Mouse (Mus musculus): ENCODE results near the gene Gm49387.

The Gm49387 gene

GRCm38 (mm10) chr14:31531506-31532148, 109.1 kb downstream of the Gm49387 start:
- DNase-seq (ENCODE audit: low spot score in 2 of 2), result no peak

DNA sequence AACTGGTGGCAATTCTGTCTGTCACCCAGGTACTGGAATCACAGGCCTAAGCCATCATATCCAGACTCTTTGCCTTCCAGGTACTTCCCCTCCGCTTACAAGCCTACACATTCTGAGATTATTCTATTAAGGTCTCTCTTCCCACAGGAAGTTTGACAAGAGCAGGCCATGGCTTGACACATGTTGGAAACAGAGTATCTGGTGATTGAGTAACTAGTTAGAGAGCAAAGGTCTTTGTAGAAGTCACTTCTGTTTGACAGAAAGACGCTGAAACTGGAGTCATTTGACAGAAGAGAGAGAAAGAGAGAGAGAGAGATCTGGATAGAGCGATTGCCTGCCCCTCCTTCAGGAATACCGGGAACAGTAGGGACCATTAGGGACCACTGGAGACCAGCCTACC, 109.8 kb downstream of the Gm49387 start:
- DNase-seq (ENCODE audit: low spot score in 2 of 2), result no peak

DNA sequence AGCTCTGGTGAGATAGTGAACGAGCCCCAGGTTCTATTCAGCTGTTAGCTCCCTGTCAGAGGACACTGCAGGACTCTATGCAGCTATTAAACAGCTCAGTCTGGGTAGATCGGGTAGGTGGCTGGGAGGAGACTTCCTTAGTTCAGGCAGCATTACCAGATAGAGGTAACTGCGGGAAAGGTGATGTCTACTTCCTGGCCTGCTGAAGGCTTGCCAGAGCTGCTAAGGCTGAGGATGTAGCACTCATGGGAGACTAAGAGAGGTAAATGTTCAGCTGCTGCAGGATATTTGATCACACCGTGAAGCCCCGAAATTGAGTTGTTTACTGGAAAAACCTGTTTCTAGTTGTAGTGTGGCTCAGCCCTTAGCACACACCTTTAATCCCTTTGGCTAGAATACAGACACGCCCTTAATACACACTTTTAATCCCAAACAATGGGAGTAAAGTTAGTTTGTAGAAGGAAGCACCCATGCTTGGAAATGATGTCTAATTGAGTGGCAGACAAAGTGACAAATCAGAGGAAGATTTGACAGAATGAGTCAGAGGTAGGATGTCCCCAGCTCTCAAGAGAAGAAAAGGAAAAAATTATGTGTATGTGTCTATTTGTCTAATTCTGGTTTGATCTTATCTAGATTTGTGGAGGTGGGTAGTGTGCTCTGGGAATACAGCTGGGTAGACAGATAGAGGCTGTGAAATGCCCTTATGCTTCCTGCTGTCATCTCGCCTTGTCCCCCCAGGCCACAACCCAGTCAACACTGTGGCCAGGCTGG, 115.5 kb downstream of the Gm49387 start:
- no peak for DNase-seq (ENCODE audit: low spot score in 2 of 2)

- DNase-seq (ENCODE audit: low spot score in 2 of 2), result no peak
Measured at GRCm38 (mm10) chr14:31521318-31521717, 119.4 kb downstream of the Gm49387 start.

DNA sequence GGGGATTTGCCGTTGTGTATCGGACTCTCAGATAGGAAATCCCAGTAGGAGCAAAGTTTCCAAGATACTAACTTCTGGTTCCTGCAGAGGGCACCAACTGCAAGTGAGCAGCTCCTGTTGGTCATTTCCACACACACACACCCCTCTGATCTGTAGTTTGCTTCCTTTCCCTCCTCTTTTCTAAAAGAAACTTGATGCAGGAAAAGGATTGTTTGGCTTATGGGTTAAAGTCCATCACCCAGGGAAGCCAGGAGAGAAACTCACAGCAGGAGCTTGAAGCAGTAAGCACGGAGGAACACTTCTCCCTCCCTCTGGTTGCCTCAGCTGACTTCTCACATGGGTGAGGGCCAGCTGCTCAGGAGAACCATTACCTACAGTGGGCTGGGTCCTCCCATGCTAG, 121.5 kb downstream of the Gm49387 start:
- DNase-seq (ENCODE audit: low spot score in 2 of 2), result no peak

GRCm38 (mm10) chr14:31515895-31516294, 124.8 kb downstream of the Gm49387 start:
- DNase-seq (ENCODE audit: low spot score in 2 of 2), result no peak

DNA sequence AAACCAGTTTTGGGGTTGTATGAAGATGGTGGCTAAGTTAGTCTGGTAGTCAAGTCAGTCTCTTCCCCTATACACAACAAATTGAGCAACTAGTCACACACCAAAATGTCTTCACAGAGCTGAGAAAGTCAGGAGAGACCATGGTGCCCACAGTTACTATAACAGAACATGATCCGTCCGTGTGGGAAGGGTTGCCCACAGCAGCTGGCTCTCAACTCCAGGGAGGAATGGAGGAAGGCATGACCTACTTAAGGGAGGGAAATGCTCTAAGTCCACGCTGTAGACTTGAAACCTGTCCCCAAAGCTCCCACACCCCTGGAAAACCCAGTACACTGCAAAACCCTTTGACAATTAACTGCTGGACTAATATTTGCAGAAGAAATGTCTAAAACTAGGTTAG, 130.4 kb downstream of the Gm49387 start:
- no peak for DNase-seq (ENCODE audit: low spot score in 2 of 2)

DNA sequence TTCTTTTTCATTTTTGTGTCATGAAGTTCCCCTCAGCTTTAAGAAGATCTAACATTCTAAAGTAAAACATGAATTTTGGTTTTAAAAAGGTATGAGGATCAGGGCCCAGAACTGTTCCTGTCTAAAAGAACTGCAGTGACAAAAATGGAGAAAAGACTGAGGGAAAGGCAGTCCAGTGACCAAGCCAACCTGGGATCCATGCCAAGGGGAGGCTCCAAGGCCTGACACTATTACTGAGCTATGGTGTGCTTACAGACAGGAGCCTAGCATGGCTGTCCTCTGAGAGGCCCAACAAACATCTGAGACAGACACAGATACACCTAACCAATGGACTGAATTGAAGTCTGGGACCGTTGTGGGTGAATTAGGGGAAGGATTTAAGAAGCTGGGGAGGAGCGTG, 130.8 kb downstream of the Gm49387 start:
- DNase-seq (ENCODE audit: low spot score in 2 of 2), result no peak

GRCm38 (mm10) chr14:31506456-31506855, 134.2 kb downstream of the Gm49387 start:
- no peak for DNase-seq (ENCODE audit: low spot score in 2 of 2)

DNA sequence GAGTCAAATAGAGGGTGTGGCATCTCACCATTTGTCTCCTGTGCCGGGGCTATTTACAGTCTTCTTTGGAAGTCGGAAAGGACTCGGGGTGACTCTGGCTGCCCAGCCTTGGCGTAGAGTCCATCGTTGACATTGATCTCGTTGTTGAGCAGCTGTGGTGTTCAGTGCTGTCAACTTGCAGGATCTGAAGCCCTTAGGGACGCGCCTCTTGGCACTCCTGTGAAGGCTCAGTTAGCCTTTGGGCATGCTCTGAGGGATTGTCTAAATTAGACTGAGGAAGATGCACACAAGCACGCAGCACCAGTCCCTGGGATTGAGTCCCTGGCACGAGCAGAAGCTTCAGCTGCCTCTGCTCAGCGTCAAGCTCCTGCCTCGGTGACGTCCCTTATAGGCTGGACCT, 137.3 kb downstream of the Gm49387 start:
- no peak for DNase-seq (ENCODE audit: low spot score in 2 of 2)

Data from frontal cortex, postnatal 25 days (tissue).